Mouse (Mus musculus) megakaryocyte, embryonic 14.5 days (primary cell): ENCODE results near the gene Ythdc1. TPM values are rescaled to one million over a fixed set of nuclear protein-coding genes. Genes with fewer than 3 reads are reported as not detected.

Experiments used
- H3K27me3 ChIP-seq: replicated peaks from 2 replicates; pipeline ENCODE3; 2012; ENCODE audit warnings: inconsistent platforms
- H3K36me3 ChIP-seq: replicated peaks from 2 replicates; pipeline ENCODE3; 2012; ENCODE audit warnings: low read length, inconsistent platforms, mixed read lengths
- H3K4me1 ChIP-seq: 2 replicates; pipeline ENCODE4 v1.6.1; 2012; ENCODE audit warnings: inconsistent platforms
- H3K4me3 ChIP-seq: replicated peaks from 2 replicates; pipeline ENCODE3; 2012; ENCODE audit warnings: moderate library complexity, mild to moderate bottlenecking, inconsistent platforms
- H3K9me3 ChIP-seq: 2 replicates; pipeline ENCODE4 v1.6.1; 2012; ENCODE audit warnings: inconsistent platforms
- FLI1 ChIP-seq: IDR thresholded peaks from 2 replicates; pipeline ENCODE4 v1.6.1; 2012; ENCODE audit warnings: low read length, inconsistent platforms, mixed read lengths
- GATA1 ChIP-seq: IDR thresholded peaks from 3 replicates; pipeline ENCODE4 v1.6.1; 2012; ENCODE audit warnings: mixed read lengths, low read length, inconsistent platforms, borderline replicate concordance
- polyA plus RNA-seq: library from polyadenylated mRNA; stranded (reverse); fragments of >175 nt; gene quantifications from 2 replicates; pipeline ENCODE4 v1.2.3, GENCODE M21; 2012; ENCODE audit warnings: low replicate concordance; ENCODE audit not compliant: insufficient read depth

Ythdc1 gene
- 5.4 and 12.6 TPM in 2 replicates for polyA plus RNA-seq

DNA sequence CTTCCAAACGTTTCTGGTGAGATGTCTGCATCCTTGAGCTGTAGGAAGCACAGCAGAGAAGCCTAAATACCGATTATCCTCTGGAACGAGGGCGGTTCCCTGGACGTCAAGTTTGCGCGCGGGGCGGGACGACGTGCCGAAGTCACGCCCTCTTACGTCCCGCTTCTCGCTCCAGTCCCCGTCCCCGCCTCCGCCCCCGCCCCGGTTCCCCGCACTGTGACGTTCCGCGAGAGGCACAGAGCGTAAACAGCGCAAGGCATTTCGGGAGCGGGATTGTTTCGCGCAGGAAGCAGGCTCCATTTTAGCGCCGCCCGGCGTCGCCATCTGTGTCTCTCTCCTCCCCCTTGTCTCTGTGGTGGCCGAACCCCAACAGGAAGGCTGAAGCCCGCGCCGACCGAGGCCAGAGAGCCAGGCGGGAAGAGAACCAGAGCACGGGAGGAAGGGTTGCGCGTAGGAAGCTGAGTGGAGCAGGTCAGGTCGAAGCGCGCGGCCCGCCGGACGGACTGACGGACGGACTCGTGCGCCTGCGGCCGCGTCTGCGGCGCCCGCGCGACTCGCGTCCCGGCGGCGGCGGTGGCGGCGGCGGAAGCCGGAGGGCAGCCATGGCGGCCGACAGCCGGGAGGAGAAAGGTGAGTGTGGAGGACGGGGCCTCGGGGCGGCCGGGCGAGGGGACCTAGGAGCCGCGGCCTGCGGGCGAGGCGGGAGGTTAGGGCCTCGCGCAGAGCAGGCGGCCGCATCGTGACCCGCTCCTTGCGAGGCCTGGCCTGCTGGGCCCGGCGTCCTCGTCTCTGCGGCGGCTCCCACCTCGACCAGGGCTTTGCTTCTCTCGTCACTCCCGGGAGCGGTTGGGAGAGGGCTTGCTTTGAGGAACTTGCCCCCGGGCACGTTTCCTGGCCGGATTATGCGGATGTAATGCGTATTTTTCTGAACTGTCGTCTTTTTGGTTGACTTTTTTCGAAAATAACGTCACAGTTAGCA is at the start of gene Ythdc1:
TSS of gene Ythdc1 (plus strand) at position 260 of the 979 bp plus-strand sequence.
- peaks cover 7% of the 10 kb centered on the region for H3K36me3 ChIP-seq
- H3K9me3 ChIP-seq: no peaks in the 10 kb centered on the region
- no peaks in the 10 kb centered on the region for H3K27me3 ChIP-seq
- no peak for TF ChIP-seq FLI1
- TF ChIP-seq GATA1: no peak
- peaks cover 26% of the 10 kb centered on the region; the same call in 1 of the 2 replicates for H3K4me1 ChIP-seq
- peak within 1 kb of the TSS; percentile 99 for H3K4me3 ChIP-seq

- TF ChIP-seq FLI1: no peak
- no peak for TF ChIP-seq GATA1
- no peaks in the 10 kb centered on the region for H3K27me3 ChIP-seq
- no peaks in the 10 kb centered on the region for H3K9me3 ChIP-seq
- H3K4me3 ChIP-seq: no peak overlapping the region
- H3K36me3 ChIP-seq: no peaks in the 10 kb centered on the region
- no peaks in the 10 kb centered on the region for H3K4me1 ChIP-seq
Measured at GRCm38 (mm10) chr5:86769015-86769658, 34.9 kb upstream of the Ythdc1 start.

DNA sequence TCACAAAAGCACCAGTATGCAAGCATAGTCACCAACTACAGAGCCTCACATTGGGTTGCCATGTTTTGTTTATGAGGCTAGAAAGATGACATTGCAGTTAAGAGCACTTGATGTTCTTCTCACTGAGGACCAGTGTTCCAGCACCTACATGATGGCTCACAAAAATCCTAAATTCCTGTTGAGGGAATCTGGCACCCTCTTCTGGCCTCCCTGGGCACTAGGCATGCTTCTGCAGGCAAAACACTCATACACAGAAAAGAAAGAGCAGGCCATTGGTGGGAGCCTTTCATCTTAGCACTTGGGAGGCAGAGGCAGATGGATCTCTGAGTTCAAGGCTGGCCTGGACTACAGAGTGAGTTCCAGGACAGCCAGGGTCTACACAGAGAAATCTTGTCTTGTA is 33.0 kb upstream of the Ythdc1 start:
- H3K27me3 ChIP-seq: no peaks in the 10 kb centered on the region
- H3K4me1 ChIP-seq: no peaks in the 10 kb centered on the region
- H3K9me3 ChIP-seq: no peaks in the 10 kb centered on the region
- TF ChIP-seq FLI1: no peak
- TF ChIP-seq GATA1: no peak
- no peaks in the 10 kb centered on the region for H3K36me3 ChIP-seq
- no peak overlapping the region for H3K4me3 ChIP-seq

GRCm38 (mm10) chr5:86776941-86777340 is 27.1 kb upstream of the Ythdc1 start:
- H3K9me3 ChIP-seq: no peaks in the 10 kb centered on the region
- H3K27me3 ChIP-seq: no peaks in the 10 kb centered on the region
- H3K4me1 ChIP-seq: no peaks in the 10 kb centered on the region
- H3K4me3 ChIP-seq: no peak overlapping the region
- no peaks in the 10 kb centered on the region for H3K36me3 ChIP-seq
- TF ChIP-seq GATA1 (no peak), FLI1 (no peak)

DNA sequence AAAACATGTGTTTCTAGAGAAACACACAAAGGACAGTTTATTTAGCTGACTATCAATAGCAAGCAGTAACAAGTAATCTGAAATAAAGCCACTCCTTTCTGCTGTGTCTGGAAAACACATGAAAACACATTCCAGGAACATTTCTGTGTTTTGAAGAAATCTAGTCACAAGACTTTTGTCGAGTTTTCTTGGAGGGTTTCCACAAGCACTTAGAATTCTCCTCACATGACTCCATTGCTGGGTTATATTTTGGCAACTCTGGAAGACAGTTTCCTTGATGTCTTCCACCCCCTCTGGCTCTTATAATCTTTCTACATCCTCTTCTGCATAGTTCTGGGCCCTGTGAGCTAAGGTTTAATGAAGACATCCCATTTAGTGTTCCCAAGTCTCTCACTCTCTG is 25.6 kb upstream of the Ythdc1 start:
- TF ChIP-seq GATA1 (no peak), FLI1 (no peak)
- H3K27me3 ChIP-seq: no peaks in the 10 kb centered on the region

DNA sequence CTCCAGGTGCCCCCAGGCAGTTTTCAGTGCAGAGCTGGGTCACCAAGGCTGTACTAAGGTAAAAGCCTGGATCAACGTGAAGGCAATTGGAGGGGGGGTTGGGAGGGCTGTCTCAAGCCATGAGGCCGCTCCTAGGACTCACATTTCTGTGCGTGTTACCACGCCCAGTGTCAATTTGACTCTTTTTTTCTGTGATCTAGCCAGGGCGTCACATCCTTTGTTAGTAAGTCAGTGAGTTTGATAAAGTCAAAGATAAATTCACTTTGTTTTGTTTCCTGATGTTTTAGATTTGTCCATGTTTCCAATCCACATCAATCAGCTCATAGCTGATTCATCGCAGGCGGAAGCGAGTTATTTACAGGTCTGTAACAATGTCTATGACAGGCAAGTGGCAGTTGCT is 21.0 kb upstream of the Ythdc1 start:
- Histone ChIP-seq H3K27me3 (no peaks in the 10 kb centered on the region), H3K36me3 (no peaks in the 10 kb centered on the region), H3K4me1 (no peaks in the 10 kb centered on the region), H3K9me3 (no peaks in the 10 kb centered on the region), H3K4me3 (no peak overlapping the region)
- TF ChIP-seq GATA1: no peak
- no peak for TF ChIP-seq FLI1

More for the DNA sequence above, 25.6 kb upstream of the Ythdc1 start:
- no peaks in the 10 kb centered on the region for H3K36me3 ChIP-seq
- H3K4me3 ChIP-seq: no peak overlapping the region
- H3K4me1 ChIP-seq: no peaks in the 10 kb centered on the region
- no peaks in the 10 kb centered on the region for H3K9me3 ChIP-seq

DNA sequence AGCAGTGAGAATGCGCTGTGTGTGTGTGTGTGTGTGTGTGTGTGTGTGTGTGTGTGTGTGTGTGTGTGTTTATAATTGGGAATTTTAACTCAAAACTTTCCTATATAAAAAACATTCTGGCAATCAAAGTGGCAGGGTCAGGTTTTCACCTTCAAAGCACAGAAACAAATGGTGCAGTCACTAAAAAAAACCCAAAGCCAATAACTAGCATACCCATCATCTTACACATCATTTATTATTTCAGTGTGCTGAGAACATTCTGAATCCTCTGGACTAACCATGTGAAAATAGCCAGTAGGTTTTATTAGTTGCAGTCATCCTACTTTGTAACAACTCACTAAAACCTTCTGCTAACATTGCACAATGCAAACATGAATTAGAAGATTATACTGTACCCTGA is 19.8 kb upstream of the Ythdc1 start:
- H3K4me1 ChIP-seq: no peaks in the 10 kb centered on the region
- H3K36me3 ChIP-seq: no peaks in the 10 kb centered on the region
- H3K4me3 ChIP-seq: no peak overlapping the region
- TF ChIP-seq GATA1: no peak
- no peak for TF ChIP-seq FLI1
- H3K9me3 ChIP-seq: no peaks in the 10 kb centered on the region
- no peaks in the 10 kb centered on the region for H3K27me3 ChIP-seq

DNA sequence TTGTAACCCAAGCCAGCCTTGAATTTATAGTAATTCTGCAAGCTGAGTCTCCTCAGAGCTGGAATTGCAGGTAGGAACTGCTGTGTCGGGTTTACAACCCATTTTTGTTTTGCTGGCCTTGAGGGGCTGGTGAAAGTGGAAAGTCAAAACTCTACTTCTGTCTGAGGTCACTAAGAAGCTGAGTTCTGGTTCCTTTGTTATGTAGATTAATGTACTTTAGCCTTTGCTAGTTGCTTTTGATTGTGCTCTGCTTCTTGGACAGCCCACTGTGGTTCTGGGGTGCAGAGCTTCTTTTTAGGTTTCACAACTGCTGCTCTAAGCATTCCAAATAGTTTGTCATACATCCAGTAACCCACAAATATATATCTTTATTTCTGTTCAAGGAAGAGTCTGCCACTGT is 17.2 kb upstream of the Ythdc1 start:
- H3K36me3 ChIP-seq: no peaks in the 10 kb centered on the region
- H3K27me3 ChIP-seq: no peaks in the 10 kb centered on the region
- H3K9me3 ChIP-seq: no peaks in the 10 kb centered on the region
- no peak overlapping the region for H3K4me3 ChIP-seq
- no peak for TF ChIP-seq FLI1
- TF ChIP-seq GATA1: no peak
- no peaks in the 10 kb centered on the region for H3K4me1 ChIP-seq

DNA sequence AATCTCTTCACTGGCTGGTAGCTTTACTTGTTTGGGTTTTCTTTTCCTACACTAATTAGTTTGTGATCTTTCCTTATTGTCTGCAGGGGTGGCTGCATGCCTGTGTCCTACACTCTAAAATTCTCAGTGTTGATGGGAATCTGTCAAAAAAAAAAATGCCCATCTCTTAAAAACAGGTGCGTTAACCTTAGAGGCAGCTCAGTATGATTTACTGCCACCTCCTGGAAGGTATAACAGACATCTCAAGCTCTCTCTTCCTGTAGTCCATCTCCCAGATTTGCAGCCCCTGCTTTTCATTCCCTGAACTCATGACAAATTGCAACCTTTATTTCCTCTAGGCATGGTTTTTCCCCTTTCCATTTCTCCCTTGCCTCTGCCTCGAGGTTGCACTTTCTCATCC is 14.1 kb upstream of the Ythdc1 start:
- no peaks in the 10 kb centered on the region for H3K27me3 ChIP-seq
- TF ChIP-seq GATA1 (no peak), FLI1 (no peak)
- no peak overlapping the region for H3K4me3 ChIP-seq
- no peaks in the 10 kb centered on the region for H3K9me3 ChIP-seq
- H3K4me1 ChIP-seq: peaks cover 10% of the 10 kb centered on the region
- H3K36me3 ChIP-seq: no peaks in the 10 kb centered on the region

- peaks cover 10% of the 10 kb centered on the region for H3K4me1 ChIP-seq
Measured at GRCm38 (mm10) chr5:86792249-86792648, 11.8 kb upstream of the Ythdc1 start.

More at GRCm38 (mm10) chr5:86792249-86792648, 11.8 kb upstream of the Ythdc1 start:
- TF ChIP-seq GATA1: no peak
- TF ChIP-seq FLI1: no peak
- H3K4me3 ChIP-seq: no peak overlapping the region
- H3K27me3 ChIP-seq: no peaks in the 10 kb centered on the region
- no peaks in the 10 kb centered on the region for H3K36me3 ChIP-seq
- no peaks in the 10 kb centered on the region for H3K9me3 ChIP-seq
